ENCODE assay signal across 8 mouse cellular contexts in the genomic region with DNA sequence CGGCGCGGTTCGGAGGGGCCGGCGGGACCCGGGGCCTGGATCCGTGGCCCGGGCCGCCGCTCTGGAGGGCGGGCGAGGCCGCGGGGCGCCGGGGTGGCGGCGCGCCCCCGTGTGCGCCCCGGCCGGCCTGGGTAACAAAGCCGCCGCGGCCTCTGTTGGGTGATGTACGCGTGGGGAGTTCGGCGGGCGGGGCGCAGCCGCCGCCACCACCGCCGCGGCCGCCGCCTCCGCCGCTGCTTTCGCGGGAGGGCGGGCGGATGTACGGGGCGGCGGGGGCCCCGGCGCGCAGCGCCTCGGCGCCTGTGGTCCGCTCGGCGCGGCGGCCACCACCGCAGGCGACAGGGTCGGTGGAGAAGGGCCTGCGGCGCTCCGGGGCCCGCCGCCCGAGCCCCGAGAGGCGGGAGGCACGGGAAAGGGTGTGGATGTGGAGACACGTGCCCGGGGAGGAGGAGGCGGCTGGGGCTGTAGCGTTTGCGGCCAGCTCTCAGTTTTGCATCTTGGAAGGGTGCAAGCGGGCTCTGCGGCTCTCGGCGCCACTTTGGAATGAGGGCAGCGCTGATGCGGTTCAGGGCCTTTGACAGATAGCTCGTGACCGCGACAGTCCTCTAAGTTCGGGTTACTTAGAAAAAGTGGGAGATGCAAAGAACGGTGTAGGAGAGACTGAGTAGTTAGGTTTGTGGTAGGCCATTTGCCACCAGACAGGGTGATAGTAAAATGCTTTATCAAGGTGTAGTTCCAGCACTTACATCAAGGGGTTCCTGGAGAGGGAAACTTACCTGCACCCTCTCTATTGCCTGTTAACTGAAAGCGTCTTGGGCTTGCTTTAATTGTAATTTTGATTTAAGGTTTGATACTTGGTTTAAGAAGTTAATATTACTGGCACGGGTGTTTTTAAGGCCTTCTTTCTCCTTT. TPM values are rescaled to one million over a fixed set of nuclear protein-coding genes. Genes with fewer than 3 reads are reported as not detected.
A peak's percentile ranks its signal among the peaks of the same experiment; 100 is the strongest.
DNase-seq lines count a peak whose midpoint lies in the region; ATAC-seq and TF ChIP-seq lines count a peak whose summit lies in the region.

No protein-coding gene starts in this region.

- peak; percentile 32 for TF ChIP-seq CTCF in forebrain, postnatal 0 days (IDR thresholded peaks at IDR 0.05; ENCODE audit: low read depth)

- H3K27ac ChIP-seq in forebrain, postnatal 0 days (ENCODE audit: low read depth, low read length) = peak overlapping the region; percentile 100

- no peaks in the 10 kb centered on the region for H3K9me3 ChIP-seq in forebrain, postnatal 0 days (ENCODE audit: low read length)

- H3K4me1 ChIP-seq in forebrain, postnatal 0 days (ENCODE audit: insufficient read depth) = peaks cover 9% of the 10 kb centered on the region; the same call in 1 of the 2 replicates

- H3K4me3 ChIP-seq in forebrain, postnatal 0 days (ENCODE audit: low read depth, low read length) = peak overlapping the region; percentile 98

- ATAC-seq in forebrain, postnatal 0 days = peak; percentile 45
- peak; percentile 30 to 51; a peak in 2 of 4 replicates for ATAC-seq in hematopoietic stem cell, adult 5-6 weeks (replicated peaks in 1 of 2; ENCODE audit: insufficient read depth in 1 of 2, low FRiP score in 2 of 2, low TSS enrichment in 1 of 2, low read depth in 1 of 2, poor library complexity in 2 of 2, severe bottlenecking in 2 of 2)

- peak; percentile 70 for DNase-seq in NIH3T3 (ENCODE audit: low read depth)
- peak; percentile 40 for DNase-seq in cerebellum, adult 8-10 months
- DNase-seq in forebrain, postnatal 0 days = peak; percentile 25
- peak; percentile 44 to 54 for DNase-seq in layer of hippocampus, postnatal 10 days (ENCODE audit: low spot score in 2 of 2)
- peak; percentile 49 for DNase-seq in lung, postnatal 36 days
- peak; percentile 58 for DNase-seq in retina, embryonic 14.5 days (ENCODE audit: low spot score)
- DNase-seq in urinary bladder, adult 2 months (ENCODE audit: low spot score) = peak; percentile 56

- H3K4me2 ChIP-seq in forebrain, postnatal 0 days (ENCODE audit: low read depth) = peak overlapping the region; percentile 73

- H3K36me3 ChIP-seq in forebrain, postnatal 0 days (ENCODE audit: insufficient read depth) = peaks cover 22% of the 10 kb centered on the region

- no peaks in the 10 kb centered on the region for H3K27me3 ChIP-seq in forebrain, postnatal 0 days (ENCODE audit: insufficient read depth, low read length)

- under 1% methylated on average over 50 of the region's 90 CpGs for WGBS in forebrain, postnatal 0 days

- H3K9ac ChIP-seq in forebrain, postnatal 0 days = peak overlapping the region; percentile 96

RNA-seq across cellular contexts. Expression of a gene that starts 0.8 kb away (rescaled TPM):
- total RNA-seq in forebrain, postnatal 0 days (2014; rRNA removed) = 322 and 340 TPM in 2 replicates
- polyA plus RNA-seq in forebrain, postnatal 0 days (2015; fragmentation: Nextera tagmentation; extraction: Ambion mirVana) = 344 and 354 TPM in 2 replicates
- total RNA-seq in hematopoietic stem cell, adult 5-6 weeks (2017) = 186 and 230 TPM in 2 replicates
- total RNA-seq in layer of hippocampus, postnatal 10 days (2021) = 100 to 1,000 TPM; 229 to 234 TPM
- 63.2 and 69.3 TPM in 2 replicates for polyA plus RNA-seq in urinary bladder, adult 2 months (2012; rRNA removed)

RNA-seq across cellular contexts. Expression of a gene that starts 30.3 kb away (rescaled TPM):
- 121 and 143 TPM in 2 replicates for total RNA-seq in forebrain, postnatal 0 days (2014; rRNA removed)
- 62.6 and 86.0 TPM in 2 replicates for polyA plus RNA-seq in forebrain, postnatal 0 days (2015; fragmentation: Nextera tagmentation; extraction: Ambion mirVana)
- total RNA-seq in hematopoietic stem cell, adult 5-6 weeks (2017) = 916 and 987 TPM in 2 replicates
- 100 to 1,000 TPM; 138 to 144 TPM for total RNA-seq in layer of hippocampus, postnatal 10 days (2021)
- 320 and 406 TPM in 2 replicates for polyA plus RNA-seq in urinary bladder, adult 2 months (2012; rRNA removed)

RNA-seq across cellular contexts. Expression of a gene that starts 51.4 kb away (rescaled TPM):
- total RNA-seq in forebrain, postnatal 0 days (2014; rRNA removed) = 41.6 and 46.8 TPM in 2 replicates
- 41.5 and 48.5 TPM in 2 replicates for polyA plus RNA-seq in forebrain, postnatal 0 days (2015; fragmentation: Nextera tagmentation; extraction: Ambion mirVana)
- 50.2 and 67.7 TPM in 2 replicates for total RNA-seq in hematopoietic stem cell, adult 5-6 weeks (2017)
- 10 to 100 TPM; 20.2 to 21.5 TPM for total RNA-seq in layer of hippocampus, postnatal 10 days (2021)
- polyA plus RNA-seq in urinary bladder, adult 2 months (2012; rRNA removed) = 22.2 and 22.5 TPM in 2 replicates

RNA-seq across cellular contexts. Expression of a gene that starts 51.7 kb away (rescaled TPM):
- total RNA-seq in forebrain, postnatal 0 days (2014; rRNA removed) = 29.0 and 48.5 TPM in 2 replicates
- polyA plus RNA-seq in forebrain, postnatal 0 days (2015; fragmentation: Nextera tagmentation; extraction: Ambion mirVana) = 53.5 and 55.4 TPM in 2 replicates
- 66.9 and 94.8 TPM in 2 replicates for total RNA-seq in hematopoietic stem cell, adult 5-6 weeks (2017)
- total RNA-seq in layer of hippocampus, postnatal 10 days (2021) = 10 to 100 TPM; 30.1 to 33.0 TPM
- polyA plus RNA-seq in urinary bladder, adult 2 months (2012; rRNA removed) = 32.4 and 33.3 TPM in 2 replicates

Comparison
In these comparisons a context has a peak if more than half of its experiments do, and no peak if none do; other contexts are left out.
1. Peak in every context shown above with its lines: DNase-seq, ATAC-seq, H3K4me3 ChIP-seq and H3K27ac ChIP-seq.